Mouse (Mus musculus) heart, embryonic 14.5 days (tissue): ENCODE measurements around the gene Rapgef1. TPM values are rescaled to one million over a fixed set of nuclear protein-coding genes. Genes with fewer than 3 reads are reported as not detected.

Source experiments
- ATAC-seq: fragments of 200-750 bp; cut with Nextera tagmentation; 2 replicates; pipeline ENCODE4 v1.8.0; 2017; ENCODE audit warnings: low read depth, moderate TSS enrichment; ENCODE audit not compliant: insufficient number of reproducible peaks, insufficient read depth, low FRiP score
- H3K27ac ChIP-seq, 2 experiments: fragments of 200-500 bp in 1 of 2; fragments of 300-500 bp in 1 of 2; sonication (generic) in 1 of 2; replicated peaks in 1 of 2; 2 replicates each; pipeline ENCODE4 v1.5.1; 2012 to 2014; ENCODE audit warnings: low read depth in 2 of 2, low read length in 2 of 2, control low read depth in 1 of 2, mild to moderate bottlenecking in 1 of 2, mixed read lengths in 1 of 2; ENCODE audit not compliant: control insufficient read depth in 1 of 2, insufficient read depth in 1 of 2
- H3K27me3 ChIP-seq: fragments of 300-500 bp; sonication (generic); 2 replicates; pipeline ENCODE4 v1.6.1; 2014; ENCODE audit warnings: mild to moderate bottlenecking, low read length, control low read depth; ENCODE audit not compliant: control insufficient read depth, insufficient read depth
- H3K36me3 ChIP-seq: fragments of 300-500 bp; sonication (generic); 2 replicates; pipeline ENCODE4 v1.6.1; 2014; ENCODE audit warnings: mild to moderate bottlenecking, control low read depth, low read length, mixed read lengths; ENCODE audit not compliant: control insufficient read depth, insufficient read depth
- H3K4me1 ChIP-seq, 2 experiments: fragments of 200-500 bp in 1 of 2; fragments of 300-500 bp in 1 of 2; sonication (generic) in 1 of 2; 2 replicates each; pipeline ENCODE4 v1.6.1; 2012 to 2014; ENCODE audit warnings: low read length in 2 of 2, control low read depth in 1 of 2, mixed read lengths in 1 of 2; ENCODE audit not compliant: control insufficient read depth in 2 of 2, insufficient read depth in 2 of 2
- H3K4me2 ChIP-seq: fragments of 300-500 bp; sonication (generic); 2 replicates; pipeline ENCODE4 v1.6.1; 2014; ENCODE audit warnings: mild to moderate bottlenecking, low read length
- H3K4me3 ChIP-seq, 2 experiments: fragments of 200-500 bp in 1 of 2; fragments of 300-500 bp in 1 of 2; sonication (generic) in 1 of 2; 2 replicates each; pipeline ENCODE4 v1.5.1; 2012 to 2014; ENCODE audit warnings: low read length in 2 of 2, mild to moderate bottlenecking in 2 of 2, control low read depth in 1 of 2, low read depth in 1 of 2, moderate library complexity in 1 of 2; ENCODE audit not compliant: control insufficient read depth in 1 of 2, insufficient read depth in 1 of 2
- H3K9ac ChIP-seq: fragments of 300-500 bp; sonication (generic); 2 replicates; pipeline ENCODE4 v1.6.1; 2014; ENCODE audit warnings: mild to moderate bottlenecking, low read length
- H3K9me3 ChIP-seq: fragments of 300-500 bp; sonication (generic); 2 replicates; pipeline ENCODE4 v1.6.1; 2016; ENCODE audit warnings: low read length, control low read depth; ENCODE audit not compliant: control insufficient read depth
- WGBS: fragments of 180-500 bp; shearing (Covaris S2); extraction: QIAGEN DNeasy Blood & Tissue Kit; methylation state at CpG from one replicate; pipeline ENCODE4 v1.1.7; 2014; 5-methylcytosine and 5-hydroxymethylcytosine counted together
- polyA plus RNA-seq: library from polyadenylated mRNA; unstranded; fragments of >200 nt; fragmentation: Nextera tagmentation; extraction: Ambion mirVana; gene quantifications from 2 replicates; pipeline ENCODE4 v1.2.1, GENCODE M21; 2014

The Rapgef1 gene
- polyA plus RNA-seq, 1 experiment from 2014 or later: 12.6 TPM

DNA sequence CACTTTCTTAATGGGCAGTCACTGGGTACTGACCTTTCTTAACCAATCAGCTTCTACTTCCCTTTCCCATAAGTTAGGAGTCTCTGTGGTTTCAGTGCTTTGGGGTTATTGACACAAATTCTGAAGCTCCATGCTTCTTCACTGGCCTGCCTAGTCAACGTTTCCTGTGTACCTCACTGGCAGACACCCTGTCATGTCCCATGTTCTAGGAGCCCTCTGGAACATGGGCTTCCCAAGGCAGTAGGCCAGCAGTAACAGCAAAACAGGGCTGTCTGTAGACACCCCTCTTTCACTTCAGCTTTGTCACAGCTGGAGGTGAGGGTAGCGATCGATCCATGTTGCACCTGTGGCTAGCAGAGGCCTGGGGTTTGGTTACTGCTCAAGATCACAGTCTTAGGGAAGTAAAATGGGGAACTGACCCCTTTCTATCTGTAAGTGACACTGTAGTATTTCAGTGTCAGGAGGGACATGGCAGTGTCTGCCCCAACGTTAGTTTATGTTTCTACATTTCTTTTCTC lies 4.6 kb downstream of the Rapgef1 start:
- H3K9me3 ChIP-seq: no peaks in the 10 kb centered on the region
- ATAC-seq: no peak
- no peaks in the 10 kb centered on the region for H3K27me3 ChIP-seq
- peak overlapping the region in 1 of 2 experiments; percentile 69; a peak in 1 of 4 replicates for H3K27ac ChIP-seq
- no peak overlapping the region for H3K4me3 ChIP-seq
- H3K4me1 ChIP-seq: peaks cover 52 to 69% of the 10 kb centered on the region in 2 experiments
- no peak overlapping the region; the same call in 1 of the 2 replicates for H3K9ac ChIP-seq
- no peaks in the 10 kb centered on the region for H3K36me3 ChIP-seq
- H3K4me2 ChIP-seq: no peak overlapping the region
- 70% methylated on average over 4 of the region's 4 CpGs for WGBS

DNA sequence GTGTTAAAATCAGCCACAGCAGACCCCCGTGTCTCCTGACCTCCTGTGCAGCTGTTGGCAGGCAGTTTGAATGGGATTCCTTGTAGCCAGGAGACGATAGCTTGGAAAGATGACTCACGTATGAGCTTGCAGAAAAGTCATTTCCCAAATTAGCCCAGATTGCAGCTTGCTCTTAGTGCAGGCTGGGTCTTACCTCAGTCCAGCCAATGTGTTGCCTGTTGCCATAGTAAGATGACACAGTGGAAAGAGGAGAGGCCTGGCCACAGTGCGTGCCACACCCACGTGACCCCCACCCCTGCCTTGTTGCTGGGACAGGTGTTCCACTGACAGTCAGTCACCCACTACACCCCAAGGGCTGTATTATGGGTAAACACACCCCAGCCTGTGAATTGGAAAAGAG lies 5.2 kb downstream of the Rapgef1 start:
- Histone ChIP-seq H3K27me3 (no peaks in the 10 kb centered on the region), H3K4me1 (peaks cover 55 to 74% of the 10 kb centered on the region in 2 experiments), H3K4me2 (no peak overlapping the region; the same call in none of the 2 replicates), H3K9ac (0 out of 2 replicates have a peak overlapping the region, but pooled peaks have one; percentile 38), H3K4me3 (no peak overlapping the region), H3K27ac (peak overlapping the region; percentile 30 to 69; a peak in 3 of 4 replicates), H3K9me3 (no peaks in the 10 kb centered on the region), H3K36me3 (no peaks in the 10 kb centered on the region)
- peak; percentile 40; the same call in 1 of the 2 replicates for ATAC-seq
- 21% methylated on average over 5 of the region's 5 CpGs for WGBS

DNA sequence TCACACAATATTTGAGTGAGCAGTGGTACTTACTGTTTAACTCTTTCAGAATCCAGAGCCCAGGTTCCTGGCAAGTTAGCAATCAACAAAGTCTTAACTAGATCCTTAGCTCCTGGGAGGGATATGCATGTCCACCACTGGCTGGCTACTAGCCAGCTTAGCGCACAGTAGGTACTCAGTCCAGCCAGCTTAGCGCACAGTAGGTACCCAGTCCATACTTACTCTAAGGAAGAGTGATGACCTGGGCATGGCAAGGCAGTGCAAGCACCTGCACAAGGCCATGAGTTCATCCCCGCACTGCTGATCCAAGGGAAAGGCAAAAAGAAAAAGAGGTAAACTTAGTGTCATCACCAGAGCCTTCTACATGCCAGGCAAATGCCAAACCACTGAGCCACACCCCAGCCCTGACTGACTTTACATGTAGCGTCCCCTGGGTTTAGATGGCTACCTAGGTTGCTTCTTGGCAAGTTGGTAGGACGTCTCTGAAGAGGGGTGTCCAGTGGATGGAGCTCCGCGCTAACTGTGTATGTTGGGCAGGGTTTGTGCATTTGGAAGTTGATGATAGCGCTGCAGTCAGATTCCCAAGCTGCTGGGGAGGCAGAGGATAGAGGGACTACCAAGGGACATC lies 6.2 kb downstream of the Rapgef1 start:
- ATAC-seq: no peak
- 0 out of 2 replicates have a peak, but pooled peaks cover 6% of the 10 kb centered on the region for H3K36me3 ChIP-seq
- 88% methylated on average over 8 of the region's 8 CpGs for WGBS
- H3K9me3 ChIP-seq: no peaks in the 10 kb centered on the region
- 0 out of 2 replicates have a peak overlapping the region, but pooled peaks have one; percentile 38 for H3K9ac ChIP-seq
- peaks cover 51 to 69% of the 10 kb centered on the region in 2 experiments for H3K4me1 ChIP-seq
- H3K4me3 ChIP-seq: no peak overlapping the region
- H3K4me2 ChIP-seq: no peak overlapping the region
- H3K27ac ChIP-seq: no peak overlapping the region; a peak in 1 of 4 replicates
- H3K27me3 ChIP-seq: no peaks in the 10 kb centered on the region

DNA sequence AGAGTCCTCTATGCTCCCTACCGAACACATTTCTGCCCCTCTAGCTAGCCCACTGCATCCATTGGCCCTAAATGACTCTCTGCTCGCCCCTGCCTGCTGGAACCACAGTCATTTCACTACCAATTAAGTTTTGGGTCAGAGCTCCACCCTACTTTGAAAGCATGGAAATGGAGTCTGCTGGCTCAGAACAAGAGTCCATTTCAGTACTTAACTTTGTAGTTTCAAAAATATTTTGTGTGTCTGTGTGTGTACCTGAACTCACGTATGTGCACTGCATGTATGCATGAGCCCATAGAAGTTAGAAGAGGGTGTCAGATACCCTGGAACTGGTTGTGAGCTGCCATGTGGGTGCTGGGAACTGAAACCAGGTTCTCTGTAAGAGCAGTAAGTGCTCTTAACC lies 7.8 kb downstream of the Rapgef1 start:
- Histone ChIP-seq H3K9ac (no peak overlapping the region), H3K4me2 (no peak overlapping the region), H3K4me1 (peaks cover 44 to 58% of the 10 kb centered on the region in 2 experiments), H3K9me3 (no peaks in the 10 kb centered on the region), H3K36me3 (0 out of 2 replicates have a peak, but pooled peaks cover 6% of the 10 kb centered on the region), H3K4me3 (no peak overlapping the region), H3K27me3 (no peaks in the 10 kb centered on the region), H3K27ac (no peak overlapping the region)
- 89% methylated on average over 3 of the region's 3 CpGs for WGBS
- ATAC-seq: no peak

- peak overlapping the region; percentile 27 to 41; a peak in 2 of 4 replicates for H3K27ac ChIP-seq
- H3K36me3 ChIP-seq: 0 out of 2 replicates have a peak, but pooled peaks cover 6% of the 10 kb centered on the region
- no peaks in the 10 kb centered on the region for H3K27me3 ChIP-seq
- H3K4me3 ChIP-seq: no peak overlapping the region
- no peaks in the 10 kb centered on the region for H3K9me3 ChIP-seq
- 44% methylated on average over 5 of the region's 5 CpGs for WGBS
- H3K4me2 ChIP-seq: no peak overlapping the region
- peaks cover 44 to 58% of the 10 kb centered on the region in 2 experiments for H3K4me1 ChIP-seq
- H3K9ac ChIP-seq: 0 out of 2 replicates have a peak overlapping the region, but pooled peaks have one; percentile 25
- no peak for ATAC-seq
These were observed 8.7 kb downstream of the Rapgef1 start for GRCm38 (mm10) chr2:29628186-29628585.

- WGBS: 79% methylated on average over 5 of the region's 5 CpGs
- 0 out of 4 replicates have a peak overlapping the region, but pooled peaks of 1 of the 2 experiments have one; percentile 41 for H3K27ac ChIP-seq
- no peak overlapping the region for H3K4me3 ChIP-seq
- no peak for ATAC-seq
- no peaks in the 10 kb centered on the region for H3K9me3 ChIP-seq
- no peak overlapping the region for H3K4me2 ChIP-seq
- 0 out of 2 replicates have a peak, but pooled peaks cover 6% of the 10 kb centered on the region for H3K36me3 ChIP-seq
- H3K4me1 ChIP-seq: peaks cover 42 to 58% of the 10 kb centered on the region in 2 experiments
- H3K27me3 ChIP-seq: no peaks in the 10 kb centered on the region
- 0 out of 2 replicates have a peak overlapping the region, but pooled peaks have one; percentile 25 for H3K9ac ChIP-seq
These were observed 9.3 kb downstream of the Rapgef1 start for GRCm38 (mm10) chr2:29628763-29629181.

- no peak for ATAC-seq
- Histone ChIP-seq H3K27me3 (no peaks in the 10 kb centered on the region), H3K4me2 (no peak overlapping the region), H3K27ac (no peak overlapping the region), H3K4me3 (no peak overlapping the region), H3K9me3 (no peaks in the 10 kb centered on the region), H3K36me3 (0 out of 2 replicates have a peak, but pooled peaks cover 6% of the 10 kb centered on the region), H3K4me1 (peaks cover 40 to 58% of the 10 kb centered on the region in 2 experiments), H3K9ac (no peak overlapping the region)
- 46% methylated on average over 2 of the region's 2 CpGs for WGBS
These were observed 9.8 kb downstream of the Rapgef1 start for GRCm38 (mm10) chr2:29629311-29629710.
